Mouse (Mus musculus) kidney, postnatal 0 days (tissue): ENCODE measurements around the gene Junb. TPM values are rescaled to one million over a fixed set of nuclear protein-coding genes. Genes with fewer than 3 reads are reported as not detected.

Experiments used
- ATAC-seq: fragments of 200-750 bp; cut with Nextera tagmentation; replicated peaks from 2 replicates; pipeline ENCODE4 v1.8.0; 2017; ENCODE audit warnings: low read depth, moderate number of reproducible peaks, moderate TSS enrichment, moderate library complexity; ENCODE audit not compliant: low FRiP score
- DNase-seq: peaks from one replicate; pipeline ENCODE4 v3.0.0-alpha.2; 2016; ENCODE audit warnings: low spot score
- H3K27ac ChIP-seq: fragments of 300-500 bp; sonication (generic); 2 replicates; pipeline ENCODE4 v1.5.1; 2014; ENCODE audit warnings: mild to moderate bottlenecking
- H3K27me3 ChIP-seq: fragments of 300-500 bp; sonication (generic); 2 replicates; pipeline ENCODE4 v1.6.1; 2014; ENCODE audit warnings: low read length, mixed read lengths; ENCODE audit not compliant: insufficient read depth
- H3K36me3 ChIP-seq: fragments of 300-500 bp; sonication (generic); 2 replicates; pipeline ENCODE4 v1.6.1; 2014; ENCODE audit warnings: low read length, mixed read lengths; ENCODE audit not compliant: insufficient read depth
- H3K4me1 ChIP-seq: fragments of 300-500 bp; sonication (generic); replicated peaks from 2 replicates; pipeline ENCODE4 v1.6.1; 2014; ENCODE audit warnings: antibody characterized with exemption, low read length, mixed read lengths; ENCODE audit not compliant: insufficient read depth
- H3K4me2 ChIP-seq: fragments of 300-500 bp; sonication (generic); 2 replicates; pipeline ENCODE4 v1.6.1; 2014; ENCODE audit warnings: mild to moderate bottlenecking, low read length, moderate library complexity, mixed read lengths
- H3K4me3 ChIP-seq: fragments of 300-500 bp; sonication (generic); replicated peaks from 2 replicates; pipeline ENCODE4 v1.5.1; 2014; ENCODE audit warnings: low read depth, low read length
- H3K9ac ChIP-seq: fragments of 300-500 bp; sonication (generic); 2 replicates; pipeline ENCODE4 v1.6.1; 2014; ENCODE audit warnings: low read depth, low read length
- H3K9me3 ChIP-seq: fragments of 300-500 bp; sonication (generic); replicated peaks from 2 replicates; pipeline ENCODE4 v1.6.1; 2016; ENCODE audit warnings: low read length, inconsistent platforms, mixed read lengths
- CTCF ChIP-seq: IDR thresholded peaks from 2 replicates; pipeline ENCODE4 v1.5.1; 2016; ENCODE audit warnings: antibody characterized with exemption, low read depth, mild to moderate bottlenecking, moderate library complexity
- WGBS: fragments of 180-500 bp; shearing (Covaris S2); extraction: QIAGEN DNeasy Blood & Tissue Kit; methylation state at CpG from one replicate; pipeline ENCODE4 v1.1.7; 2014; 5-methylcytosine and 5-hydroxymethylcytosine counted together
- polyA plus RNA-seq: library from polyadenylated mRNA; unstranded; fragments of >200 nt; fragmentation: Nextera tagmentation; extraction: Ambion mirVana; gene quantifications from 2 replicates; pipeline ENCODE4 v1.2.1, GENCODE M21; 2015

Junb gene
- polyA plus RNA-seq, 1 experiment from 2014 or later, result 27.7 TPM

GRCm38 (mm10) chr8:85023846-85024245 lies 45.3 kb upstream of the Junb start:
- no peak for ATAC-seq
- H3K4me2 ChIP-seq, result peak overlapping the region; percentile 93; the same call in 1 of the 2 replicates

DNA sequence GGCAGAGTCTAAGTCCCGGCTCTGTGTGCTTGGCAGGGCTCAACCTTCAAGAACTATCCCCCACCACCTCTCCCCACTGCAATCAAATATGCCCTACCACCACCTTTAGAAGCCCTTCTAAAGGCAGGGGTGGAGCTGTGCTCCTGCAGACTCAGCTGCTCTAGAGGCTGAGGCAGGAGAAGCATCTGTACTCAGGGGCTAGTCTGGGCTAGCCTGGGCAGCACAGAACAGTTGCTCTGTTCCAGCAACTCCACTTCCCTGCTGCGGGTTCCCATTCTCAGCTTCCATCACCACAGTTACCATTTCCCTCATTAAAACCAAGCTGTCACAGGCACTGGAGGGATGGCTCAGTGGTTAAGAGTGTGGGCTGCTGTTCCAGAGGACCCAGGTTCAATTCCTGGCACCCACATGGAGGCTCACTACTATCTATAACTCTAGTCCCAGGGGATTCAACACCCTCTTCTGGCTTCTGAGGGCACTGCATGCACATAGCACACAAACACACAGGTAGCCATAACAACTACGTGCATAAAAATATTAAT lies 43.1 kb upstream of the Junb start:
- 96% methylated on average over 3 of the region's 3 CpGs for WGBS
- no peak; the same call in 1 of the 2 replicates for TF ChIP-seq CTCF
- DNase-seq, result no peak
- H3K4me1 ChIP-seq, result peaks cover 8% of the 10 kb centered on the region
- H3K9me3 ChIP-seq, result no peaks in the 10 kb centered on the region
- H3K9ac ChIP-seq, result no peak overlapping the region
- peaks cover 33% of the 10 kb centered on the region for H3K36me3 ChIP-seq
- no peak for ATAC-seq
- no peak overlapping the region for H3K27ac ChIP-seq
- H3K27me3 ChIP-seq, result no peaks in the 10 kb centered on the region
- H3K4me3 ChIP-seq, result no peak overlapping the region
- H3K4me2 ChIP-seq, result no peak overlapping the region

More at GRCm38 (mm10) chr8:85023846-85024245, 45.3 kb upstream of the Junb start:
- H3K27me3 ChIP-seq, result no peaks in the 10 kb centered on the region
- peaks cover 12% of the 10 kb centered on the region for H3K4me1 ChIP-seq
- DNase-seq, result no peak
- H3K9me3 ChIP-seq, result no peaks in the 10 kb centered on the region
- 94% methylated on average over 3 of the region's 3 CpGs for WGBS
- no peak overlapping the region for H3K27ac ChIP-seq
- no peak overlapping the region for H3K4me3 ChIP-seq
- no peak for TF ChIP-seq CTCF
- H3K9ac ChIP-seq, result no peak overlapping the region
- peaks cover 21% of the 10 kb centered on the region for H3K36me3 ChIP-seq

DNA sequence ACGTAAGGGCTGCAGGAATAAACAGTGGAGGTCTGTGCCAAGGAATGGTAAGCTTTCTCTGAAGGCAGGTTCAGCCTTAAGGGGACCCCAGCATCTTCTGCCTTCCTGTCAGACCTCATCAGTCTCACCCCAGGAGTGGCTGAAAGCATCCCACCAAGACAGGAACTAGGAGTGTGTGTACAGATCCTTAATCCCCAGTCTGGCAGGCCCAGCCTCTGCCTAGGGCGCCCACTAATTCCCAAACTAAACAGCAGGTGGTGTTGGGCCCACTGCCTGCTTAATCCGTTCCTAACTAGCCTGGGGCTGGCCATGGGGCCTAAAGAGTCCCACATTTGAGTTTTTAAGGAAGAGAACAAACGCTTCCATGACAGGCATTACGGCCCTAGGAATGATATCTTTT lies 38.7 kb upstream of the Junb start:
- ATAC-seq, result no peak
- TF ChIP-seq CTCF, result peak; percentile 4; the same call in 1 of the 2 replicates
- Histone ChIP-seq H3K27me3 (no peaks in the 10 kb centered on the region; the same call in 1 of the 2 replicates), H3K9ac (no peak overlapping the region), H3K4me2 (no peak overlapping the region), H3K36me3 (peaks cover 30% of the 10 kb centered on the region), H3K9me3 (no peaks in the 10 kb centered on the region), H3K27ac (no peak overlapping the region), H3K4me3 (no peak overlapping the region), H3K4me1 (no peaks in the 10 kb centered on the region; the same call in 1 of the 2 replicates)
- 65% methylated on average over 5 of the region's 5 CpGs for WGBS
- DNase-seq, result no peak

- no peaks in the 10 kb centered on the region for H3K9me3 ChIP-seq
- no peaks in the 10 kb centered on the region; the same call in 1 of the 2 replicates for H3K27me3 ChIP-seq
- no peak overlapping the region for H3K4me2 ChIP-seq
- no peak overlapping the region for H3K27ac ChIP-seq
- TF ChIP-seq CTCF, result no peak
- DNase-seq (no peak), ATAC-seq (no peak)
- no peak overlapping the region for H3K9ac ChIP-seq
- 74% methylated on average over 10 of the region's 10 CpGs for WGBS
- no peak overlapping the region for H3K4me3 ChIP-seq
- peaks cover 27% of the 10 kb centered on the region for H3K36me3 ChIP-seq
- H3K4me1 ChIP-seq, result no peaks in the 10 kb centered on the region; the same call in 1 of the 2 replicates
Observed at GRCm38 (mm10) chr8:85016724-85017123, 38.2 kb upstream of the Junb start.

- Histone ChIP-seq H3K36me3 (peaks cover 18% of the 10 kb centered on the region), H3K4me2 (peak within 1 kb of the TSS; percentile 54), H3K9me3 (no peaks in the 10 kb centered on the region), H3K9ac (no peak within 1 kb of the TSS; the same call in 1 of the 2 replicates), H3K27ac (no peak within 1 kb of the TSS), H3K4me3 (peak within 1 kb of the TSS; percentile 13; the same call in 1 of the 2 replicates), H3K27me3 (peaks cover 6% of the 10 kb centered on the region; the same call in 1 of the 2 replicates), H3K4me1 (no peaks in the 10 kb centered on the region; the same call in 1 of the 2 replicates)
- ATAC-seq, result no peak
- WGBS, result 51% methylated on average over 2 of the region's 2 CpGs
- TF ChIP-seq CTCF, result no peak
- DNase-seq, result no peak
Observed at GRCm38 (mm10) chr8:85014431-85014830, 35.9 kb upstream of the Junb start, which contains the start of gene Best2. Gene Best2 (minus strand): TSS chr8:85014531.

DNA sequence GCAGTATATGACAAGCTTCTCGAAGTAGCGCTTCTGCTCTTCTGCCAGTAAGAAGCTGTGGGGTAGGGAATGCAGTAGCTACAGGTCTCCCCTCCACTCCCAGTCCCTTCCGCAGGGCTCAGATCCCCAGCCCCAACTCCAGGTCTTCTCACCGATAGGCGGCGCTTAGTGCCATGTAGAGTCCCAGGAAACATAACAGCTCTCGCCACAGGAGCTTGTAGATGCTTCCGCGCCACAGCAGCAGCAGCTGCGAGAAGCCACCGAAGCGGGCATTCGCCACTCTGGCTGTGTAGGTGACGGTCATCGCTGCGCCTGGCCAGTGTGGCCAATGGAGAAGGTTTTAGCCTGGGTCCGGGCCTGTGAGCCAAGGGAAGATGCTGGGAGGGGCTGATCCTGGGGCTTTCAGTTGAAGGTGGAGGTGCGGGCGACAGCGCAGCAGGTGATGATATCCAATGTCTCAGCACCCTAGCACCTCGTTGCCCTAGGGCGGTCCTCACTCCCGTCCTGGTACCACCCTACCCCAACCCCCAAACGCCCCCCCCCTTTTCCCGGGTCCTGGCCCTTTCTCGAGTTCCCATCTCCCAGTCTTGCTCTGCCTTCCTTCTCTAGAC lies 34.8 kb upstream of the Junb start:
- ATAC-seq (peak; percentile 52; the same call in 1 of the 2 replicates), DNase-seq (peak; percentile 86)
- Histone ChIP-seq H3K27ac (no peak overlapping the region), H3K4me1 (no peaks in the 10 kb centered on the region; the same call in 1 of the 2 replicates), H3K9me3 (no peaks in the 10 kb centered on the region), H3K4me2 (peak overlapping the region; percentile 54), H3K36me3 (peaks cover 7% of the 10 kb centered on the region), H3K9ac (no peak overlapping the region; the same call in 1 of the 2 replicates), H3K27me3 (peaks cover 6% of the 10 kb centered on the region; the same call in 1 of the 2 replicates), H3K4me3 (peak overlapping the region; percentile 13; the same call in 1 of the 2 replicates)
- TF ChIP-seq CTCF, result peak; percentile 81
- 5% methylated on average over 25 of the region's 26 CpGs for WGBS
